Mouse (Mus musculus): Measurements from ENCODE around the gene Pros1.

Gene Pros1

GRCm38 (mm10) chr16:62854191-62855068 is at the start of gene Pros1:
Gene Pros1, plus strand, starts transcription at chr16:62854307.
- no peak for DNase-seq (ENCODE audit: extremely low read depth, low read depth)

- no peak for DNase-seq (ENCODE audit: extremely low read depth, low read depth)
Observed at GRCm38 (mm10) chr16:62804621-62805020, 49.5 kb upstream of the Pros1 start.

- no peak for DNase-seq (ENCODE audit: extremely low read depth, low read depth)
Observed at GRCm38 (mm10) chr16:62807249-62807979, 46.7 kb upstream of the Pros1 start.

GRCm38 (mm10) chr16:62810855-62811254 is 43.3 kb upstream of the Pros1 start:
- no peak for DNase-seq (ENCODE audit: extremely low read depth, low read depth)

- no peak for DNase-seq (ENCODE audit: extremely low read depth, low read depth)
Observed at GRCm38 (mm10) chr16:62813790-62814189, 40.3 kb upstream of the Pros1 start.

GRCm38 (mm10) chr16:62814491-62814890 is 39.6 kb upstream of the Pros1 start, which contains the start of gene Stx19:
Gene Stx19, plus strand, starts transcription at chr16:62814676.
- DNase-seq (ENCODE audit: extremely low read depth, low read depth) = no peak

GRCm38 (mm10) chr16:62822472-62822871 is 31.6 kb upstream of the Pros1 start:
- no peak for DNase-seq (ENCODE audit: extremely low read depth, low read depth)

GRCm38 (mm10) chr16:62826156-62827001 is 27.7 kb upstream of the Pros1 start:
- peak; percentile 36 for DNase-seq (ENCODE audit: extremely low read depth, low read depth)

GRCm38 (mm10) chr16:62832027-62832426 is 22.1 kb upstream of the Pros1 start:
- DNase-seq (ENCODE audit: extremely low read depth, low read depth) = no peak

GRCm38 (mm10) chr16:62832481-62832880 is 21.6 kb upstream of the Pros1 start:
- DNase-seq (ENCODE audit: extremely low read depth, low read depth) = no peak

- DNase-seq (ENCODE audit: extremely low read depth, low read depth) = no peak
Observed at GRCm38 (mm10) chr16:62834016-62834735, 19.9 kb upstream of the Pros1 start.

GRCm38 (mm10) chr16:62845341-62845740 is 8.8 kb upstream of the Pros1 start:
- no peak for DNase-seq (ENCODE audit: extremely low read depth, low read depth)

GRCm38 (mm10) chr16:62846498-62847312 is 7.4 kb upstream of the Pros1 start, which contains the start of gene Arl13b:
Gene Arl13b, minus strand, starts transcription at chr16:62847040.
- DNase-seq (ENCODE audit: extremely low read depth, low read depth) = peak; percentile 92

- DNase-seq (ENCODE audit: extremely low read depth, low read depth) = no peak
Observed at GRCm38 (mm10) chr16:62852464-62853252, 1.4 kb upstream of the Pros1 start.

GRCm38 (mm10) chr16:62853611-62854126 is 438 bp upstream of the Pros1 start:
- no peak for DNase-seq (ENCODE audit: extremely low read depth, low read depth)

- DNase-seq (ENCODE audit: extremely low read depth, low read depth) = no peak
Observed at GRCm38 (mm10) chr16:62855385-62855784, 1.3 kb downstream of the Pros1 start.

GRCm38 (mm10) chr16:62856273-62856672 is 2.2 kb downstream of the Pros1 start:
- peak; percentile 73 for DNase-seq (ENCODE audit: extremely low read depth, low read depth)

GRCm38 (mm10) chr16:62857498-62857897 is 3.4 kb downstream of the Pros1 start:
- DNase-seq (ENCODE audit: extremely low read depth, low read depth) = no peak

- DNase-seq (ENCODE audit: extremely low read depth, low read depth) = no peak
Observed at GRCm38 (mm10) chr16:62858018-62858417, 3.9 kb downstream of the Pros1 start.
